Mouse (Mus musculus) urinary bladder, postnatal 14 days (tissue): Measurements from ENCODE around the gene Ssc5d.
"Not testable (repeated sequence)": the region's sequence is repeated elsewhere in the genome, so short reads cannot be mapped to it uniquely, and the experiment has no call there.

Experiments used
- DNase-seq: peaks from one replicate; pipeline ENCODE4 v3.0.0; 2021; ENCODE audit warnings: low spot score

The Ssc5d gene

GRCm38 (mm10) chr7:4925441-4926381 is at the start of gene Ssc5d:
Ssc5d (plus strand) TSS chr7:4925785.
- peak; percentile 66 for DNase-seq

GRCm38 (mm10) chr7:4876753-4877221 is 48.8 kb upstream of the Ssc5d start, which contains the start of gene Isoc2a:
Isoc2a (plus strand) TSS chr7:4877153.
- DNase-seq: peak; percentile 91

GRCm38 (mm10) chr7:4877226-4877625 is 48.4 kb upstream of the Ssc5d start:
- DNase-seq: no peak

- peak; percentile 22 for DNase-seq
These were observed 47.4 kb upstream of the Ssc5d start for GRCm38 (mm10) chr7:4878186-4878585.

- DNase-seq: not testable (repeated sequence)
These were observed 46.5 kb upstream of the Ssc5d start for GRCm38 (mm10) chr7:4879036-4879435.

- DNase-seq: peak; percentile 26
These were observed 38.9 kb upstream of the Ssc5d start for GRCm38 (mm10) chr7:4886680-4887079.

GRCm38 (mm10) chr7:4895186-4895585 is 30.4 kb upstream of the Ssc5d start:
- DNase-seq: no peak

GRCm38 (mm10) chr7:4898851-4899648 is 26.5 kb upstream of the Ssc5d start:
- no peak for DNase-seq

- peak; percentile 56 for DNase-seq
These were observed 25.7 kb upstream of the Ssc5d start for GRCm38 (mm10) chr7:4899649-4900522.

GRCm38 (mm10) chr7:4900523-4900851 is 25.1 kb upstream of the Ssc5d start:
- DNase-seq: no peak

GRCm38 (mm10) chr7:4901171-4901570 is 24.4 kb upstream of the Ssc5d start:
- no peak for DNase-seq

GRCm38 (mm10) chr7:4902404-4902803 is 23.2 kb upstream of the Ssc5d start:
- no peak for DNase-seq

GRCm38 (mm10) chr7:4906466-4906950 is 19.1 kb upstream of the Ssc5d start, which contains the start of gene Gm36210:
Gm36210 (minus strand) TSS chr7:4906516.
- DNase-seq: no peak

- peak; percentile 64 for DNase-seq
These were observed 14.0 kb upstream of the Ssc5d start for GRCm38 (mm10) chr7:4911561-4911960.

GRCm38 (mm10) chr7:4912248-4912647 is 13.3 kb upstream of the Ssc5d start:
- DNase-seq: no peak

- DNase-seq: peak; percentile 93
These were observed 10.4 kb upstream of the Ssc5d start, which contains the start of gene Zfp628 for GRCm38 (mm10) chr7:4915007-4915665. Zfp628 (plus strand) TSS chr7:4915217.

GRCm38 (mm10) chr7:4915669-4916416 is 9.7 kb upstream of the Ssc5d start:
- DNase-seq: no peak

GRCm38 (mm10) chr7:4917494-4917893 is 8.1 kb upstream of the Ssc5d start:
- no peak for DNase-seq

- DNase-seq: no peak
These were observed 6.9 kb upstream of the Ssc5d start for GRCm38 (mm10) chr7:4918681-4919080.

GRCm38 (mm10) chr7:4919096-4919495 is 6.5 kb upstream of the Ssc5d start:
- DNase-seq: no peak
